Mouse (Mus musculus) spleen, adult 2 months (tissue): ENCODE results near the gene Det1.

Source experiments
- CTCF ChIP-seq: fragments of 200-500 bp; IDR thresholded peaks from 2 replicates; pipeline ENCODE4 v1.5.1; 2011; ENCODE audit warnings: mild to moderate bottlenecking, inconsistent platforms; ENCODE audit not compliant: insufficient read depth, insufficient read length, insufficient replicate concordance; ENCODE audit errors: extremely low read depth
- POLR2A ChIP-seq: fragments of 200-500 bp; IDR thresholded peaks from 2 replicates; pipeline ENCODE4 v1.6.1; 2011; ENCODE audit warnings: low read depth, low read length, inconsistent platforms

- TF ChIP-seq CTCF = no peak
- TF ChIP-seq POLR2A = no peak
Measured at GRCm38 (mm10) chr7:78872831-78873230, 25.8 kb upstream of the Det1 start.
